Mouse (Mus musculus) erythroid progenitor cell, adult 5-6 weeks (primary cell): ENCODE data around the gene Vps37d. TPM values are rescaled to one million over a fixed set of nuclear protein-coding genes. Genes with fewer than 3 reads are reported as not detected.
"Not testable (repeated sequence)": the region's sequence is repeated elsewhere in the genome, so short reads cannot be mapped to it uniquely, and the experiment has no call there.

Experiments used
- ATAC-seq: replicated peaks from 2 replicates; pipeline ENCODE4 v1.8.0; 2016; ENCODE audit warnings: moderate number of reproducible peaks, mild to moderate bottlenecking, moderate TSS enrichment, inconsistent platforms; ENCODE audit not compliant: poor library complexity, low FRiP score, severe bottlenecking
- total RNA-seq, 2 experiments: library from RNA; stranded (forward) in 1 of 2; stranded (reverse) in 1 of 2; fragments of 150-400 nt in 1 of 2; fragments of 186-747, 209-891 nt in 1 of 2; gene quantifications; 2 replicates each; pipeline versions ENCODE4 v1.2.3 to v1.2.4; 2015 to 2017; ENCODE audit warnings: low replicate concordance in 2 of 2

The Vps37d gene
- total RNA-seq, 2 experiments from 2014 or later: not detected

DNA sequence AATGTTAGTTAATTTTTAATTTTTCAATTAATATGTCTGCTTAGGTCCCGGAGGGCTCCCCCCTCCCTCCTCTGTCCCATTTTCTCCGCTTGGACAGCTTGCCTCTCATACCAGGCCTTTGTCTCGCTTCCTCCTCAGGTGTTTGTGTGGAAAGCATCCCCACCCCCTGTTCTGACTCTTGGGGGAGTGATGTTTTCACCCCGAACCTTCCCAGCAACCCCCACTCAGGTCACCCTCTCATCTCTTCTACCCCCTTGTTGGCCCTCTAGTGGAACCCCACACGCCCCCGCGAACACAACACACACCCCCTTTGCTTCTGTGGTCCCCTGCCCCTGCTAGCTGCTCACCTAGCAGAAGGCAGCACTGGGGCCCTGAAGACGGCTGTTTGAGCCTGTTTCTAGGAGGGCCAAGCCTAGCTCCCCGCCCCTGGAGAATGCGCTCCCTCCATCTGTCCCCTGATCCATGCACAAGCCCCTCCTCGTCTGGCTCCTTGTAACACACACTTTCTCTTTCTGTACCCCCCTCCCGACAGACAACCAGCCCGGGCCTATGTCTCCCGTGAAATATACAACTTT lies 1.0 kb downstream of the Vps37d start:
- ATAC-seq: no peak

GRCm38 (mm10) chr5:135076368-135076767 lies 1.7 kb downstream of the Vps37d start:
- no peak for ATAC-seq

DNA sequence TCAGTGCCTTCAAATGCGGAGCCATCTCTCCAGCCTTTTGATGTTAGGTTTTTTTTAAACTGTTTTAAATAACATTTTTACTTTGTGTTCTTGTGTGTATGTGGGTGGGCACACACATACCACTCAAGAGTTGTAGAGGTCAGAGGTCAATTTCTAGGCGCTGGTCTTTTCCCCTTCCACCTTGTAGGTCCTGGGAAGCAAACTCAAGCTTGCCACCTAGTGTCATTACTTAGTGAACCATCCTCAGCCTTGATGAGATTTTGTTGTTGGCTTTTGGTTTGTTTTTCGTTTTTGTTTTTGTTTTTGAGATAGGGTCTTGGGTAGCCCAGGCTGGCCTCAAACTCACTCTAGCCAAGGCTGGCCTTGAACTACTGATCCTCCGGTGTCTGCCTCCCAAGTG lies 2.4 kb downstream of the Vps37d start:
- no peak for ATAC-seq

- ATAC-seq: no peak
These were observed 4.5 kb downstream of the Vps37d start for GRCm38 (mm10) chr5:135073349-135074150.

GRCm38 (mm10) chr5:135072720-135073119 lies 5.3 kb downstream of the Vps37d start:
- no peak for ATAC-seq

GRCm38 (mm10) chr5:135072061-135072460 lies 6.0 kb downstream of the Vps37d start:
- ATAC-seq: no peak

DNA sequence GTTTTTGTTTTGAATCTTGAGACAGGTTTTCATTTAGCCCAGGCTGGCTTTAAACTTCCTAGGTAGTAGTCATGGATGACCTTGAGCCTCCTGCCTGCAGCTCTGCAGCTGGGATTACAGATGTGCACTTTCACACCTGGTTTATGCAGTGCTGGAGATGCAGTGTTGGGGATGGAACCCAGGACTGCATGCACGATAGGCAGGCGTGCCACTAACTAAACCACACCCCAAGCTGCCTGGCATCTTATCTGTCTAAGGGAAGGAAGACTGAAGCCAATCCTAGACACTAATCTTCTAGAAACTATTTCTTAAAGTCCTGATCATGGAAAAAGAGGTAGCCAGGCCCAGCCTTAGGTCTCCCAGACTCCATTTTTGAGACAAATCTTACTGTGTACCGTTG lies 7.6 kb downstream of the Vps37d start:
- ATAC-seq: 0 out of 2 replicates have a peak, but pooled peaks have one; percentile 44

GRCm38 (mm10) chr5:135066008-135066407 lies 12.1 kb downstream of the Vps37d start:
- ATAC-seq: no peak

DNA sequence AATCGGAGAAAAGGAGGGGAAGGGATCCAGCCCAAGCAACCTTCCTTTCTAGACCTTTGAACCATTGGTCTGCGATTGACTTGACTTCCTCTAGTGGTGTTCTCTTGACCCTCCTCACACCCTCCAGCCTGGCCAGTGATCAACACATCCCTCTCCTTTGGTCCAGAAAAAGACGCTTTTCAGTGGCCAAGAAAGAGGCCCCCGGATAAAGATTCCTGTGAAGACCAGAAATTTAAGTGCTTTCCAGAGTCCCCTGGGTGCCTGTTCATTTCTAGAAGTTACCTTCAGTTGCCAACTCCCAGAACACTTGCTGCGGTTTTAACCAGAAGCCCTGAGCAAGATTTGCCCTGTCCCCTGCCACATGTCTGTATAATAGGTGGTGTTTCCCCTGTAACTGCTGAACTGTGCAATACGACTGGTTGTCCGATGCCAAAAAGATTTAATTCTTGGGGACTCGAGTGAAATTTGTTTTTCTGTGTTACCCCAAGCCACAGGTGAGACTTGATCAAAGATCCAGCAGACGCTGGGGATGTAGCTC lies 13.1 kb downstream of the Vps37d start, which contains the start of gene Bud23:
TSS of gene Bud23 (minus strand) at position 51 of the 538 bp plus-strand sequence.
- ATAC-seq: not testable (repeated sequence)

- peak; percentile 72 for ATAC-seq
These were observed 13.7 kb downstream of the Vps37d start for GRCm38 (mm10) chr5:135064382-135064766.

DNA sequence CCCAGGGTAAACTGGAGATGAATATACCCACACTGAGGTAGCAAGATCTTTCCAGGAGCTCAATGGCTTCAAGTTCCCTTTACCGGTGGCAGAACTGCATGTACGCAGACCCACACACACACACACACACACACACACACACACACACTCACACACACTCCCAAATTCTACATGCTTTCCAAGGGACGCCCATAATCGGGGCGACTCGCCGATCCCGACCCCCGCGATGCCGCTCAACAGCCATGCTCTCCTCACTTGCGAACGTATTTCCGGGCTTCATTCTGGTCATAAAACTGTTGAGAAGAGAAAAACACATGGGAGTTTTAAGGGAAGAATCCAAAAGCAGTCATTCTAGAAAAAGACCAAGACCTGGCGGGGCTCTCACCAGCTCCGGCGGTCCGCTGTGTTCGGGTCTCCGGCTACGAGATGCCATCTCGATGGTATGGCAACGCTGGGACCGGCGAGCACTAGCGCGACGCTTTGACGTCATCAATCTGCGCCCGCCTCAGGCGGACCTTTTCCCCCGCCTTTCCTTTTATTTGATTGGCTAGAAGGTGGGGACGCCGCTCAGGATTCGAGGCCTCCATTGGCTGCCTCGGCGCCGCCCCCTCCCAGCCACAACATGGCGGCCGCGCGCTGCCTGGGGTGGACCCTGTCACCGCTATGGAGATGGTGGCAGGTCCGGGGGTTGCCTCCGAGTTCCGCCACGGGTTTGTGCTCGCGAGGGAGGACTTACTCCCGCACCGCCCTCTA lies 14.3 kb downstream of the Vps37d start, which contains the start of gene Dnajc30:
TSS of gene Dnajc30 (plus strand) at position 574 of the 753 bp plus-strand sequence.
- peak; percentile 97 for ATAC-seq

GRCm38 (mm10) chr5:135053356-135053755 lies 24.7 kb downstream of the Vps37d start:
- ATAC-seq: no peak

- ATAC-seq: not testable (repeated sequence)
These were observed 28.8 kb downstream of the Vps37d start for GRCm38 (mm10) chr5:135049268-135049667.

GRCm38 (mm10) chr5:135048539-135048938 lies 29.5 kb downstream of the Vps37d start:
- 0 out of 2 replicates have a peak, but pooled peaks have one; percentile 18 for ATAC-seq

GRCm38 (mm10) chr5:135044575-135044974 lies 33.5 kb downstream of the Vps37d start:
- no peak for ATAC-seq

DNA sequence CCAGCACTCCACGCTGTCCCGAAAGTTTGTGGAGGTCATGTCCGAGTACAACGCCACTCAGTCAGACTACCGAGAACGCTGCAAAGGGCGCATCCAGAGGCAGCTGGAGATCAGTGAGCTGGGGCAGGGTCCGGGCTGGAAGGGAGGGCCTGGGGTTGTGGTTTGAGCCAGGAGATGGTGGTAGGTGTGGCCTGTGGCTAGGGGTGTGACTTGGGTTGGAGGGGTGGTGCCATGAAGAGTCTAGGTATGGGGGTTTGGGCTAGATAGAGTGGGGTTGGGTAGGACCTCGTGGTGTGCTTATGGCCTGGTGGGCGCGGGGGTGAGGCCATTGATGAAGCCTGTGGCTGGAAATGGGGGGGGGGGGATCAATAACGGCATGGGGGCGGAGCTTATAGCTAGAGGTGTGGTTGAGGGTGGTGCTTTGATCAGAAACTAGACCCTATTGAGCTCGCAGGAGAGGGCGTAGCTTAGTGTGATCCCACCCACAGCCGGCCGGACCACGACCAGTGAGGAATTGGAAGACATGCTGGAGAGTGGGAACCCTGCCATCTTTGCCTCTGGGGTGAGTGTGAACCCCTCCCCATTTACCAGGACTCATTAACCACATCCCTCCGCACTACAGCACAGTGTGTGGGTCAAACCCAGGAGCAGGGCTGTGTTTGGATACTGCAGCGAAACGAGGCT lies 35.8 kb downstream of the Vps37d start:
- no peak for ATAC-seq

GRCm38 (mm10) chr5:135040777-135041176 lies 37.3 kb downstream of the Vps37d start:
- no peak for ATAC-seq

- no peak for ATAC-seq
These were observed 38.0 kb downstream of the Vps37d start for GRCm38 (mm10) chr5:135040059-135040458.

- ATAC-seq: no peak
These were observed 38.5 kb downstream of the Vps37d start for GRCm38 (mm10) chr5:135039541-135039940.

DNA sequence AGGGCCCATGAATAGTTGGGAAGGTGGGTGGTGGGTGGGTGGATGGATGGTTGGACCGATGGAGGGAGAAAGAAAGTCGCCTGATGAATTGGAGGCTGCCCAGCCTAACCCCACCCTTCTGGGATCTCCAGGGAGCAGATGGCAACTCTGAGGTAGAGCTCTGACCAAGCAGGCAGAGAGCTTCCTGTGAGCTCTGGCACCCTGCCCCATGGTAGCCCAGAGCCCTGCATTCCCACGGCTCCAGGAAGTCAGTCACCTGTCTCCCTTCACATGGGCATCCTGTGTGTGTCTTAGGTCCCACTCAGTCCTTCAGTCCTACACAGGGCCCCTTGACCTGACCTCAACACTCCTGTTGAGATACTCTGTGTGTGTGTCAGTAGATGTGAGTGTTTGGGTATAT lies 40.1 kb downstream of the Vps37d start:
- ATAC-seq: no peak
